Mouse (Mus musculus) 3134 (cell line): ENCODE results near the gene Insig2.

Experiments
- DNase-seq: peaks from one replicate; pipeline ENCODE4 v3.0.0-alpha.2; 2011; ENCODE audit warnings: low spot score; ENCODE audit not compliant: insufficient read length; ENCODE audit errors: extremely low read depth

Gene Insig2

GRCm38 (mm10) chr1:121327344-121328192 lies 4.8 kb downstream of the Insig2 start:
- peak; percentile 98 for DNase-seq

DNA sequence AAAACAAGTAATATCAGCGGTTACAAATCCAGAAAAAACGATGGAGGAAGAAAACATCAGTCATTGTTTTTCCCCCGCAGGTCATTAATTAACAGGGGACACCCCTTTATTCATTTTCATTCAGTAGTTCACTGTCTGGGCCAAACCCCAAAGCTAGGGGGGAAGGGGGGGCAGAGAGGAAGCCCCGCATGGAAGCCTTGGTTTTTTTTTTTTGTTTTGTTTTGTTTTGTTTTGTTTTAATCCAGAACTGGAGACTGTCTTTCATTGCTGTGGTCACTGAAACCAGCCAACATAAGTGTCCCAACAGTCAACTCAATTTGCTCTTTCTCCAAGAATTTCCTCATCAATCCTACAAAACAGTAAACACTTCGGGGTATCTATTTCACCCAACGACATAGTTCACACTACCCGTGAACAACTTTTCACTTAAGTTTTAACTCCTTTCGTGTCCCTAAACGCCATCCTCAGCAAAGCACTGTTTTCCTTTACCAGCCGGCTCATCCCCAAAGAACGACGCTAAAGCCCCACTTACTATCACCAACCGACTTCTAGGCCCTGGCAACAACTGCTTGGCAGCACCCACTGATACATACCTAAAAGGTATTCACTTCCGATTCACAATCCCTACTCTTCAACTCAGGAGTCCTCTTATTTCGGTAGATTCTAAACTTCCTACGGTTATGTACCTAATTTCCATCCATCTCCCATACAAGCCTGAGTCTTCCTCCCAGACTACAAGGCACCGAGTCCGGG lies 5.6 kb downstream of the Insig2 start:
- no peak for DNase-seq

DNA sequence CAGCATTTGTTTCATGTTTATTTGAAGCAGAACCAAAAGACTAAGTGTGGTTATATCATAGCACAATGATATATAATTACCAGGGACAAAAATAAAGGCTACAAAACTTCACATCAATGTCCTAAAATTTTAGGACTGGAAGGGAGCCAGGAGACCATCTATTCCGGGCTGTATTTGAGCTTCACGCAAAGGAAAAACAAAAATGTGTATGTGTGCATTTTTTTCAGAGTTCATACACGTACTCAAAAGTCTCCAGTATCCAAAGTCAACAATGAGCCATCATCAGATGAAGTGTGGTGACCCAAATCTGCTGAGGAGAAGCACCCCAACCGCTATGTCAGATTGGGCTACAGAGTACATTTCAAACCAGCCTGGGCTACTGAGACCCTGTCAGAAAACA lies 8.9 kb downstream of the Insig2 start:
- DNase-seq: no peak

DNA sequence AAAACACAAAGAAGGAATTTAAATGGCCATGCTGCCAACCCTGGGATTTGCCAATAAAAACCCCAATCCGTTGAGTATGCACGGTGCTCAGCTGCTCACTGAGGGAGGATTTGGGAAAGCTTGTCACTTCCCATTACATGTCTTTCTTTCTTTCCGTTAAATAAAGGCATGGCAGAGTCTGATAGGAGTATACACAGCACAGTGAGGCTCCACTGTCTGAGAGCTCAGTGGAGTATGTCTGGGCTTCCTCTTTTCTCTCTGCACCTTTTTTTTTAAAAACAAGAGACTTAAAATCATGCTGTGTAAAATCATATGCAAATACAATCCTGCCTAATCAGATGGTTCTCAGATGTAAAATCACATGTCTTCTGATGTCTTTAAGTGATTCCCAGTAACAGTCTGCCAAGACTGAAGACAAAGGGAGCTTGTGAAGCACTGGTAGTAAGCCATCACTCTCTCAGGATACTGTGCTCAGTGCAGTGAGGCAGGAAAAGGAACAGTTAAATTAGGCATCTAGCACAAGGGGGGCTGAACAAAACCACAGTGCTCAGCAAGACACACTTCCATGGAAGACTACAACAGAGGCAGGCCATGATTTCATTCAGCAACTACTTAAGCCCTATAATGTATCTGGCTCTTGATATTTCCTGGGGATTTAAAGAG lies 17.5 kb downstream of the Insig2 start:
- no peak for DNase-seq

- no peak for DNase-seq
Measured at GRCm38 (mm10) chr1:121313181-121313580, 19.2 kb downstream of the Insig2 start.

DNA sequence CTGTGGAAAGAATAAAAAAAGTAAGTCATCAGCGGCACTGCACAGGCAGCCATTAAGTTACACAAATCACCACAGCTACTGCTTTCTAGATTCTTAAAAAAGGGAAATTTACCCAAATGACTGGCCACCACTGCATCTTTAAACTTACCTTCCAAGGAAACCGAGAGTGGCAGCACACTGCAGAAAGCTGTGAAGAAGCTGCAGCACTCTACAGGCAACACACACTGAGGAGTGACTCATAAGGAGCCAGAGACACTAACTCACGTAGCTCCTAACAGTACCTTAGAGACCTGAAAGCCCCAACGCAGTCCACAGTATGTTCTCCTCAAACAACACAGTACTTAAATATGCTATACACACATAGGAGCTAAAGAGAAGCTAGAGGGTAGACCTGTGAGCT lies 20.1 kb downstream of the Insig2 start:
- no peak for DNase-seq

GRCm38 (mm10) chr1:121296717-121297255 lies 35.6 kb downstream of the Insig2 start:
- DNase-seq: no peak

DNA sequence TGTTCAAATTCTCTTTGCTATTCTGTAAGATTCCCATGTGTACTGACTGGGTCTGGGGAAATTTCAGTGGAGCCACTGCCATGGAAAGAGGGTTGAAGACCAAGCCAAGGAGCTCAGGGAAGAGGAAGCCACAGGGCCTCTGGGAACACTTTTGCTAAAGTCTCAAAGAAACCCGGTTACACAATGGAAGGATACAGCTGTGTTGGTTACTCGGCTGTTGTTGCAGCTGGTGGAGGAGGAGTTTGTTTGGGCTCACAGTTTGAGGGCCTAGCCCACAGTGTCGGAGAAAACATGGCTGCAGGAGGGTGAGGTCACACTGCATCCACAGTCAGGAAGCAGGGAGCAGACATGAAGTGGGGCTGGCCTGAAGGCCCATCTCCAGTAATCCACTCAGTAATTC lies 38.8 kb downstream of the Insig2 start:
- no peak for DNase-seq

- DNase-seq: no peak
Measured at GRCm38 (mm10) chr1:121290841-121291240, 41.5 kb downstream of the Insig2 start.

- DNase-seq: no peak
Measured at GRCm38 (mm10) chr1:121290340-121290739, 42.0 kb downstream of the Insig2 start.

GRCm38 (mm10) chr1:121284197-121284596 lies 48.2 kb downstream of the Insig2 start:
- DNase-seq: no peak

- peak; percentile 55 for DNase-seq
Measured at GRCm38 (mm10) chr1:121280501-121280900, 51.9 kb downstream of the Insig2 start.

GRCm38 (mm10) chr1:121278370-121278769 lies 54.0 kb downstream of the Insig2 start:
- DNase-seq: no peak

DNA sequence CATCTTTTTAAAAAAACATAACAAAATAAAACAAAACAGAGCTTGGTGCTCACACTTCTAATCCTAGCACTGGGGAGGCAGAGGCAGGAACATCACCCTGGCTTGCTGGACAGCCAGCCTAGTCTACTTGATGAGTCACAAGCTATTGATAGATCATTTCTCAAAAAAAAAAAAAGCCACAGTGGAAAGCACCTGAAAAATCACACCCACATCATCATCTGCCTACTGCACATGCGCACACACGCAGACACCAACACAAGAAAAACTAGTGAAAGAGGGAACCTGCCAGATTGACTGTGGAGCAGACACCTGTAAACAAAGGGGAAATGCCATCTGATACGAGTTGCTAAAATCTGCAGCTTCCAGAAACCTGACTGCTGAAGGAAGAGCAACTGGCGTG lies 54.9 kb downstream of the Insig2 start:
- no peak for DNase-seq

DNA sequence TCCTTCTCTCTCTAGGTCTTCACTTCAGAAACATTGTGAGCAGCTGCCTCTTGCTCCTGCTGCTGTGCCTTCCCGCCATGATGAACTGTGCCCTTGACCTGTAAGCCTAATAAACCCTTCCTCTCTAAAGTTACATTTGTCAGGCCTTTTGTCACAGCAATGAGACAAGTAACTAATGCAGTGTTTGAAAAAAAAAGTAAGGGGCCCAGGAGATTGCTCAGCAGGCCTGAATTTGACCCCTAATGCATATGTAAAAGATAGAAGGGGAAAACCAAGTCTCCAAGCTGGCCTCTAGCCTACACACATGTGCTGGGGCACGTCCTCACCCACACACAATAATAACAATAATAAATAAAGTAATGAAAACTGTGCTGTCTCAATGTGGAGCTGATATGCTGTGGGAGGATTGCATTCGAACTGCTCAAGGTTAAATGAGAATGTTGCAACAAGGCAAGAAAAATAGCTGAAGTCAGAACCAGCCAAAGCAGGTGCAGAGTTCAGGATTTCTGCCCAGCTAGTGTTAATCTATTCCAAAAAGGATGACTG lies 56.4 kb downstream of the Insig2 start:
- DNase-seq: no peak

- DNase-seq: peak; percentile 37
Measured at GRCm38 (mm10) chr1:121260171-121260741, 72.1 kb downstream of the Insig2 start.
